Mouse (Mus musculus) heart, embryonic 14.5 days (tissue): Measurements from ENCODE around the gene Cep295nl. TPM values are rescaled to one million over a fixed set of nuclear protein-coding genes. Genes with fewer than 3 reads are reported as not detected.
"Not testable (repeated sequence)": the region's sequence is repeated elsewhere in the genome, so short reads cannot be mapped to it uniquely, and the experiment has no call there.

Experiments used
- ATAC-seq: fragments of 200-750 bp; cut with Nextera tagmentation; 2 replicates; pipeline ENCODE4 v1.8.0; 2017; ENCODE audit warnings: low read depth, moderate TSS enrichment; ENCODE audit not compliant: insufficient number of reproducible peaks, insufficient read depth, low FRiP score
- H3K27ac ChIP-seq, 2 experiments: fragments of 200-500 bp in 1 of 2; fragments of 300-500 bp in 1 of 2; sonication (generic) in 1 of 2; replicated peaks in 1 of 2; 2 replicates each; pipeline ENCODE4 v1.5.1; 2012 to 2014; ENCODE audit warnings: low read depth in 2 of 2, low read length in 2 of 2, control low read depth in 1 of 2, mild to moderate bottlenecking in 1 of 2, mixed read lengths in 1 of 2; ENCODE audit not compliant: control insufficient read depth in 1 of 2, insufficient read depth in 1 of 2
- H3K27me3 ChIP-seq: fragments of 300-500 bp; sonication (generic); 2 replicates; pipeline ENCODE4 v1.6.1; 2014; ENCODE audit warnings: mild to moderate bottlenecking, low read length, control low read depth; ENCODE audit not compliant: control insufficient read depth, insufficient read depth
- H3K36me3 ChIP-seq: fragments of 300-500 bp; sonication (generic); 2 replicates; pipeline ENCODE4 v1.6.1; 2014; ENCODE audit warnings: mild to moderate bottlenecking, control low read depth, low read length, mixed read lengths; ENCODE audit not compliant: control insufficient read depth, insufficient read depth
- H3K4me1 ChIP-seq, 2 experiments: fragments of 200-500 bp in 1 of 2; fragments of 300-500 bp in 1 of 2; sonication (generic) in 1 of 2; 2 replicates each; pipeline ENCODE4 v1.6.1; 2012 to 2014; ENCODE audit warnings: low read length in 2 of 2, control low read depth in 1 of 2, mixed read lengths in 1 of 2; ENCODE audit not compliant: control insufficient read depth in 2 of 2, insufficient read depth in 2 of 2
- H3K4me2 ChIP-seq: fragments of 300-500 bp; sonication (generic); 2 replicates; pipeline ENCODE4 v1.6.1; 2014; ENCODE audit warnings: mild to moderate bottlenecking, low read length
- H3K4me3 ChIP-seq, 2 experiments: fragments of 200-500 bp in 1 of 2; fragments of 300-500 bp in 1 of 2; sonication (generic) in 1 of 2; 2 replicates each; pipeline ENCODE4 v1.5.1; 2012 to 2014; ENCODE audit warnings: low read length in 2 of 2, mild to moderate bottlenecking in 2 of 2, control low read depth in 1 of 2, low read depth in 1 of 2, moderate library complexity in 1 of 2; ENCODE audit not compliant: control insufficient read depth in 1 of 2, insufficient read depth in 1 of 2
- H3K9ac ChIP-seq: fragments of 300-500 bp; sonication (generic); 2 replicates; pipeline ENCODE4 v1.6.1; 2014; ENCODE audit warnings: mild to moderate bottlenecking, low read length
- H3K9me3 ChIP-seq: fragments of 300-500 bp; sonication (generic); 2 replicates; pipeline ENCODE4 v1.6.1; 2016; ENCODE audit warnings: low read length, control low read depth; ENCODE audit not compliant: control insufficient read depth
- WGBS: fragments of 180-500 bp; shearing (Covaris S2); extraction: QIAGEN DNeasy Blood & Tissue Kit; methylation state at CpG from one replicate; pipeline ENCODE4 v1.1.7; 2014; 5-methylcytosine and 5-hydroxymethylcytosine counted together
- polyA plus RNA-seq: library from polyadenylated mRNA; unstranded; fragments of >200 nt; fragmentation: Nextera tagmentation; extraction: Ambion mirVana; gene quantifications from 2 replicates; pipeline ENCODE4 v1.2.1, GENCODE M21; 2014

The Cep295nl gene
- 0.28 and 0.45 TPM in 2 replicates for polyA plus RNA-seq

GRCm38 (mm10) chr11:118342400-118342981, at the start of gene Cep295nl:
Gene Cep295nl, minus strand, starts transcription at chr11:118342500.
- 0 out of 4 replicates have a peak within 1 kb of the TSS, but pooled peaks of 1 of the 2 experiments have one; percentile 4 for H3K27ac ChIP-seq
- peaks cover 30 to 37% of the 10 kb centered on the region in 2 experiments for H3K4me1 ChIP-seq
- 0 out of 2 replicates have a peak, but pooled peaks cover 5% of the 10 kb centered on the region for H3K36me3 ChIP-seq
- ATAC-seq: no peak
- 31% methylated on average over 7 of the region's 7 CpGs for WGBS
- no peaks in the 10 kb centered on the region for H3K9me3 ChIP-seq
- no peaks in the 10 kb centered on the region for H3K27me3 ChIP-seq
- no peak within 1 kb of the TSS for H3K4me3 ChIP-seq
- no peak within 1 kb of the TSS for H3K4me2 ChIP-seq
- H3K9ac ChIP-seq: no peak within 1 kb of the TSS

DNA sequence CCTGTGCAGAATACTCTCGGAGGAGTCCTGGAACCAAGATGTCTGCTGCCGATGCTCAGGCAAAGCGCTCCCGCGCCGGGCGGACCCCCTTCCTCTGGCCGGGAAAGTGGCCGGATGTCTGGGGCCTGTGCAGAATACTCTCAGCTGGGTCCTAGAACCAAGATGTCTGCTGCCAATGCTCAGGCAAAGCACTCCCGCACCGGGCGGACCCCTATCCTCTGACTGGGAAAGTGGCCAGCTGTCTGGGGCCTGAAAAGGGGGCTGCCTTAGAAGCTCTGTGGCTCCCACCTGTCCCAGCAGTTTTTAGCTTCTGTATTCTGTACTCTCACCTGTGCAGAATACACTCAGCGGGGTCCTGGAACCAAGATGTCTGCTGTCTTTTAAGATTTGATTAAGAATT, 45.5 kb upstream of the Cep295nl start:
- H3K27ac ChIP-seq, H3K4me1 ChIP-seq, H3K4me2 ChIP-seq, H3K36me3 ChIP-seq, H3K9me3 ChIP-seq, H3K9ac ChIP-seq, ATAC-seq, H3K27me3 ChIP-seq, H3K4me3 ChIP-seq: not testable (repeated sequence)
- WGBS: 90% methylated on average over 13 of the region's 13 CpGs

DNA sequence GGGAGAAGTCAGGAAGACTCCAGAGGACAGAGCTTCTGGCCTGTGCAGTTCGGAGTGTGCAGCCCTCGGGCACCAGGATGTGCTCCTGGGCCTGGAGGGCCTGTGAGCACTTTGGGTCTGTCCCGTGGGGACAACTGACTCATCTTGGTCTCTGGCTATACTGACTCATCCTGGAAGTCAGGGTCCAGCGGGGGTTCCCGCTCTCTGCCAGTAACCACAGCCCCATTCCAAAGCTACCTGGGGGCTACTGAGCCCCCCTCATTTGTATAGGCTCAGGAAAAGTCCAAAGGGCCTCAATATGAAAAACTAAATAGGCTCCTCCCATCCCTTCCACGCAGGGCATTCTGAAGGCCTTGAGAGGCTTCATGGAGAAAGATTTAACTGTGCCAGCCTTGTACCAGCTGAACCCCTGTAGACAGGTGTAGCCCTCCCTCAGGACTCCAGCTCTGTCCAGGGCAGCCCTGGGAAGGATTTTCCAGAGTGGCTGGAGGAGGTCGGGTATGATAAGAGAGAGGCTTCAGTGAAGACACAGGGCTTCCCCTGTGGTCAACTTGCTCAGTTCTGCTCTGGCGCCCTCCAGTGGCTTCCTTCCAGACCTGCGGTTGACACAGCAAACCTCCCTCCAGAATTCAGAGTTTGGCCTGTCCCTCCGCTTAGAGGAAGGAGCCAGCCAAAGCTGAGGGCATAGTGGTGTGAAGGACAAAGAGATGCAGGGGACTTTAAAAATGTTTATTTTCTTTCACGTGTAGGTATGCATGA, 37.1 kb upstream of the Cep295nl start:
- Histone ChIP-seq H3K4me2 (no peak overlapping the region), H3K9me3 (no peaks in the 10 kb centered on the region), H3K27ac (no peak overlapping the region), H3K27me3 (no peaks in the 10 kb centered on the region), H3K4me3 (no peak overlapping the region), H3K9ac (no peak overlapping the region), H3K36me3 (no peaks in the 10 kb centered on the region), H3K4me1 (peaks cover 3 to 9% of the 10 kb centered on the region in 2 experiments; a peak in 2 of 4 replicates)
- ATAC-seq: peak; percentile 50; the same call in 1 of the 2 replicates
- WGBS: 36% methylated on average over 11 of the region's 11 CpGs

GRCm38 (mm10) chr11:118378656-118379055, 36.4 kb upstream of the Cep295nl start:
- WGBS: 77% methylated on average over 6 of the region's 6 CpGs
- H3K4me1 ChIP-seq: peaks cover 3 to 9% of the 10 kb centered on the region in 2 experiments; a peak in 2 of 4 replicates
- no peaks in the 10 kb centered on the region for H3K36me3 ChIP-seq
- no peaks in the 10 kb centered on the region for H3K9me3 ChIP-seq
- no peak overlapping the region for H3K4me3 ChIP-seq
- H3K4me2 ChIP-seq: no peak overlapping the region
- H3K9ac ChIP-seq: no peak overlapping the region
- no peaks in the 10 kb centered on the region for H3K27me3 ChIP-seq
- H3K27ac ChIP-seq: no peak overlapping the region
- ATAC-seq: no peak

DNA sequence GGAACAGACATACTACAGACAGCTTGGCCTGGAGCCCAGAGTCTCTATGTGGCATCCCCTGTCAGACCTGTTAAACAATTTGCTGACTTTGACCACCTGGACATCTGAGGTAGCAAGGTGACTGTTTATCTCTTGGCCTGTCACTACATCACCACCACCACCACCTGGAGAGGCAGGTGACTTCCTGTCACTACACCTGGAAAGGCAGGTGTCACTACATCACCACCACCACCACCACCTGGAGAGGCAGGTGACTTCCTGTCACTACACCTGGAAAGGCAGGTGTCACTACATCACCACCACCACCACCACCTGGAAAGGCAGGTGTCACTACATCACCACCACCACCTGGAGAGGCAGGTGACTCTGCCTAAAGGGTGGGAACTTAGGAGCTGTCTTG, 34.0 kb upstream of the Cep295nl start:
- H3K4me1 ChIP-seq, H3K36me3 ChIP-seq, H3K4me2 ChIP-seq, H3K9ac ChIP-seq, H3K27ac ChIP-seq, ATAC-seq, H3K4me3 ChIP-seq, H3K27me3 ChIP-seq, H3K9me3 ChIP-seq: not testable (repeated sequence)

DNA sequence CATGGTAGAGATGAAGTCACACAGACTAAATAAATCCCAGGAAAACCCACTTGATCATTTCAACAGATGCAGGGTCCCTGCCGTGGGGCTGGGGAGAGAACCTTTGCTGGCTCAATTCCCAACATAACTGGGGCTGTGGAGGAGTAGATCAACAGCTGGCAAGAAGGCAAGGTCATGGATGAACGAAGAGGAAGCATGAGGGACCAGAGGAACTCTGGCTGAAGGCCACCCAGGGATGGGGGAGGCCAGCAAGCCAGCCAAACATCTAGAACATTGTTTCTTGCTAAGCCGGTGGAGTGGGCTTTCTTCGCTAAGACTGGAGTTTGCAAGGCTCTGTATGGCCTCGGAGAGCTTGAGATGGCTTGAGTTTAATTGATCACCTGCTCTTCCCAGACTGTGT, 33.6 kb upstream of the Cep295nl start:
- Histone ChIP-seq H3K4me3 (no peak overlapping the region), H3K4me1 (peaks cover 3 to 9% of the 10 kb centered on the region in 2 experiments; a peak in 2 of 4 replicates), H3K27ac (no peak overlapping the region), H3K9ac (no peak overlapping the region), H3K27me3 (no peaks in the 10 kb centered on the region), H3K4me2 (no peak overlapping the region), H3K9me3 (no peaks in the 10 kb centered on the region), H3K36me3 (no peaks in the 10 kb centered on the region)
- no peak for ATAC-seq
- WGBS: 63% methylated on average over 5 of the region's 5 CpGs

- Histone ChIP-seq H3K9ac (no peak overlapping the region), H3K27me3 (no peaks in the 10 kb centered on the region), H3K9me3 (no peaks in the 10 kb centered on the region), H3K4me2 (no peak overlapping the region), H3K4me1 (peaks cover 3 to 9% of the 10 kb centered on the region in 2 experiments; a peak in 2 of 4 replicates), H3K4me3 (no peak overlapping the region), H3K27ac (no peak overlapping the region), H3K36me3 (no peaks in the 10 kb centered on the region)
- 82% methylated on average over 8 of the region's 8 CpGs for WGBS
- ATAC-seq: no peak
Observed at GRCm38 (mm10) chr11:118375461-118375860, 33.2 kb upstream of the Cep295nl start.
